Mouse (Mus musculus): ENCODE measurements around the gene Rab6b.
"Not testable (repeated sequence)": the region's sequence is repeated elsewhere in the genome, so short reads cannot be mapped to it uniquely, and the experiment has no call there.

Gene Rab6b

DNA sequence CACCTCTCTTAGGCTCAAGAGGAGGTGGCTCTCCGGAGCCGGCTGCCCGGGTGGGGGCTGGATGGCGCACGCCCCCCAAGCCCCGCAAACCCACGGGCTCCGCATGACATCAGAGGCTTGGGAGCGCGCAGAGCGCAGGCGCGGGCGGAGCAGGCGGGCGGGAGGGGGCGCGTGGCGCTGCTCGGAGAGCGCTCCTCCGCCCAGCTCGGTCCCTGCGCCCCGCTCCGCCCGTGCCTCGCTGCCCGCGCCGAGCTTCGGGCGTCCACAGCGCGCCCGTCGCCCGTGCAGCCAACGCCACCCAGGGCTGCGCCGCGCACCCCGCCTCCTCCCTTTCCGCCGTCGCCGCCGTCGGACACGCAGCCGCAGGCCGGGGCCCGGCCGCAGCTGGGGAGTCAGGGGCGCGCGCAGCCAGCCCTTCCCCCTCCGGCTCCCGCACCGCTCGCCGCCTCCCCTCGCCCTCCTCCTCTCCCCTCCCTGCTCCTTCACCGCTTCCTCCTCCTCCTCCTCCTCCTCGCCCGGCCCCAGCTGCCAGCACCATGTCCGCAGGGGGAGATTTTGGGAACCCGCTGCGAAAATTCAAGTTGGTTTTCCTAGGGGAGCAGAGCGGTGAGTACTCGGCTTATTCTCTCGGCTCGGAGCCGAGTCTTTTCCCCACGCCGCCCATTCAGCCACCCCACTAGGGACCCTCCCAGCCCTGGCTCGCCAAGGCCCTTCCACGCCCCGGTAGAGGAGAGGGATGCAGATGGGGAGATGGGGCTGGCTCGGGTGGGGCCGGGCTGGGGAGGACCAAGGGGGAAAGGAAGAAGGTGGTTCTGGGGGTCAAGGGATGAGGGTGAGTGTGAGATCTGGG is at the start of gene Rab6b:
Gene Rab6b, plus strand, starts transcription at position 167 of the 850 bp plus-strand sequence.
- DNase-seq = peak; percentile 88

- DNase-seq = no peak
Observed at GRCm38 (mm10) chr9:103063591-103063990, 48.0 kb upstream of the Rab6b start.

DNA sequence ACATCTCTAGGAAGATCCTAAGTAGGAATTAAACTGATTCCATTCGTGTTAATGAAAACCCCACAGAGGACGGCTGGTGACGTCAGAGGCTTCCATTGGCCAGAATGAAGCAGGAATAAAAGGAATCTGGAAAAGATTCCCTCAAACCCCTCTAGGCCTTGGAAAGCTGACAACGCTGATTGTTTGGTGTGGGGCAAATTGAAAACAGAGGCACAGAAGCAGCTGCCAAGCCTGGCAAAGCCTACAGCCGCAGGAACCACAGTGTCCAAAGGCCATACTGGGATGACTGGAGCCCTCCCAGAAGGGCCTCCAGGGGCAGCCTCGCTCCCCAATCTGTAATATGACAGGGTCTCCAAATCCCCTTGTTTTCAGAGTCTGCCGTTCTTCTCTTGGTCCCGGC is 44.7 kb upstream of the Rab6b start:
- no peak for DNase-seq

- DNase-seq = no peak
Observed at GRCm38 (mm10) chr9:103067651-103068050, 43.9 kb upstream of the Rab6b start.

GRCm38 (mm10) chr9:103068769-103069168 is 42.8 kb upstream of the Rab6b start:
- DNase-seq = no peak

- DNase-seq = no peak
Observed at GRCm38 (mm10) chr9:103071541-103072203, 39.9 kb upstream of the Rab6b start.

DNA sequence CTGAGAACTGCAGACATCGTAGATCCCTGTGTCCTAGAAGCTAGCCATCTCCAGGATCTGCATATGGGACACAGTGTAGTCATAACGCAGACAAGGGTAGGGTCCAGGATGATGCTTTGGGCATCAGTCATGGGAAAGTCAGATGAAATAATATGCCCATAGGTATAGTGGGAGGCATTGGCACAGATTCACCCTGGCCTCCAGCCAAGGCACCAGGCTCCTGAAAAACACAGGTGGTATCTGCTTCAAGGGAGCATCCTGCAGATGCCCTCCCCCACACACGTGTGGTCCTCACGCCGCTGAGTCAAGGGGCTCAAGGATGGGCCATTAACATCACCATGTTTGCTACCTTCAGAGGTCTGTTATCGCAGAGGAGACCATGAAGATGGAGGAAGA is 39.4 kb upstream of the Rab6b start:
- no peak for DNase-seq

- DNase-seq = no peak
Observed at GRCm38 (mm10) chr9:103072926-103073515, 38.6 kb upstream of the Rab6b start.

DNA sequence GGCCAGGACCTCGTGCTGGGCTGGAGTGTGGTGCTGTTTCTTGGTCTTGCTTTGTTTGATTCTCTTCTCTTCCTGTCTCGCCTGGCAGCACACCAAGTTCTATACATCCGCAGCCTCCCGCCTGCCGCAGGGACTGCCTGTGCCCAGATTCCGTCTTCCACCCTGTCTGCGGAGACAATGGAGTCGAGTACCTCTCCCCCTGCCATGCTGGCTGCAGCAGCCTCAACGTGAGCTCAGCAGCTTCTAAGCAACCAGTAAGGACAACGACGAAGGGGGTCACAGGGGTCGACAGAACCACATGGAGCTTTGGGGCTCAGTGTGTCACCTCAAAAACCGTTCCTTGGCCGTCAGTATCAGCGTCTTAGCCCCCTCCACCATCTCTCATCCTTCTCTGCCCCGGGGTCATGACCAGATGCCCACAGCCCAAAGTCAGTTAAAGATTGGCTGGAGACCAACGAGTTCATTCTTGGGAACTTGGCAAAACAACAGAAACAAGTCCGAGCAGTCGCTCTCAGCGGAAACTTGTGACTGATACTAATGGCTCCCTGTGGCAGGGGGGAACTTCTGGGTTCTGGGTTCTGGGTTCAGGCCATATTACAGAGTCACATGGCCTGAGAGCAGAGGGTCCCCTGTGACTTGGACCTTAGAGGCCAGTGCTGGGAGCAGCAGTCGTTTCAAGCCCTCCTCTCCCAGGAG is 34.6 kb upstream of the Rab6b start:
- no peak for DNase-seq

DNA sequence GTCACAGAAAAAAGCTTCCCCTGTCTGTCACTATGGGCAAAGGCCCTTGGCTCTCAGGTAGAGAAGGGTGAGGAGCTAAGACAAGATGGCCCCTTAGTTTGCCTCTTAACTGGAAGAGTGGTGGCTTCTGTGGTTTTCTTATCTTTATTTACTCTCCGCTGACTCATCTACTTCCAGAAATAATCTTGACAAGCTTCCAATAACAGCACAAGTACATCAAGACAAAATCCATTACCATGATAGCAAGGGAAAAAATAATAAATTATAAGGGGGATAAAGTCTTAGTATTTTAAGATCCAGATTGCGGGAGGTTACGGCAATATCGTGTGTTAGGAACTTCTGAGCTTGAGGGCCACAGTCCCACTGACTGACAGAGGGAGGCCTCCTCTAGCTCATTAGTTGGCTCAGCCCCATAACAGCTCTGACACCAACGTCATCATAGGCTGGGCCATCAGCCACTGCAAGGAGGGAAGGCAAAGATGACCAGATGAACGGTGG is 33.3 kb upstream of the Rab6b start:
- DNase-seq = no peak

GRCm38 (mm10) chr9:103080211-103080610 is 31.4 kb upstream of the Rab6b start:
- no peak for DNase-seq

- DNase-seq = no peak
Observed at GRCm38 (mm10) chr9:103082246-103082975, 29.2 kb upstream of the Rab6b start.

- no peak for DNase-seq
Observed at GRCm38 (mm10) chr9:103083405-103083804, 28.2 kb upstream of the Rab6b start.

DNA sequence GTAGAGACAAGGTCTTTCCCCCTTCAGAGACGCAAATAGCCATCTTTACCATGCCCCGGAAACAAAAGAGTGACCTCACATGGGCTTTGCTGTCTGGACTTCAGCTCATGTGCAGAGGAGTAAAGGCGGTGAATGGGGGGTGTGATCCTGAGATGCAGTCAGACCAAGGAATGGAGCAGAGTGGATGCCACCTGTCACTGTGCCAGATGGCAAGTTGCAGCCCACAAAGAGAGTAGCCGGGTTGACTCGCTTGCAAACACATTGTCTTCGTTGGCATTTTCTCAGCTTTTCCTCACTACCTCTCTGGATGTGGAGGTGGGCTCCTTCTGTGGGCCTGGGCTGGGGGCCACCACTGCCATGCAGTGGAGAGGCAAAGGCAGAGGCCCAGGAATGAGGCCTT is 24.9 kb upstream of the Rab6b start:
- DNase-seq = no peak

DNA sequence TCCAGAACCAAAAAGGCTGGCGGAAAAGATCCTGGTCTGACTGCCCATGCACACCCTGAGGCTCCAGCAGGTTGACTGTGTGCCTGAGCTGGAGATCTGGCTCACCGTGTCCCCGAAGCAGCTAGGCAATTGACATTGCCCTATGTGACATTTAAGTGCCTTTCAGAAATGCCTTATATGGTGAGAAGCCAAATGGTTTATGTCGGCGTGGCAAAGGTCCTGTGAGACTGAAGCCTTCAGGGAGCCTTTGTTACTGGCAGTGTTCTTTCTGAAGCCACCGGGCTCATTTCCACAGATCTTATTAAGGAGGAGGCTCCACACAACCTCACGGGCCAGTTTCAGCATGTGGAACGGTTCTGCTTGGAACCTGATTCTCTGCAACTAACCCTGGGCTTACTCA is 24.3 kb upstream of the Rab6b start:
- DNase-seq = no peak

- no peak for DNase-seq
Observed at GRCm38 (mm10) chr9:103088661-103089060, 22.9 kb upstream of the Rab6b start.

- no peak for DNase-seq
Observed at GRCm38 (mm10) chr9:103090116-103090875, 21.3 kb upstream of the Rab6b start.

DNA sequence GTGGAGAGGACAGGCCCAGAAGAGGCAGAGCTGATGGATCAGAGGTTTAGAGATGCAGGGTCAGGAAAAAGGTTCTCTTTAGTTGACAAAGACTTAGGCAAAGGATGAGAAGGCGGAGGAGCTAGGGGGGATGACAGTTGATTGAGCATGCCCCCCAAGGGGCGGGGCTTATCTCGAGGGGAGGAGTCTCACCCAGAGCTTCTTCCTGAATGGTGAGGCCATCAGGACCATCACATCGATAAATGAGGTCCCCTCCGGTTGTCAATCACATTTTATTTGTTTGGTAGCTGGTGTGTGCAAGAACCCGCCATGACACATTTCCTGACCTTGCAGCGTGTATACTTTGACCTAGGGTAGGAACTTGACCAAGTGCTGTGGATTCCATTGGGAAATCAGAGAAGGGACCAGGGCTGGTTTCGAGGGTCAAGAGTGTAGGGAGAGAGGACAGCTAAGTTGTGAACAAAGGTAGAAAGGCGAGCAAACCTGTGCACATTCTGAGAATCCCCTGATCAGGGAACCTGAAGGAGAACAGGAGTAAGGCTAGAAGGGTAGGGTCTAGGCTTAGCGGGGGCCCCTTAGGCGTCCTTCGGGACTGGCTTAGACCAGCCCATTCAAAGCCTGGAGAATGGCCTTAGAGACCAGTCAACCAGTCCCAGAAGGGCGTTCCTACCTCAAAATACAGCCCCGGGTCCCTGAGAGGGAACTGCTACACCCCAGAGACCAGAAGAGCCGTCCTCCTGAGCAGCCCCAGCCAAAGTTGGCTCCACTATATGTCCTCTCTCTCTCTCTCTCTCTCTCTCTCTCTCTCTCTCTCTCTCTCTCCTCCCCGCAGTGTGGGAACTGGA is 20.3 kb upstream of the Rab6b start:
- no peak for DNase-seq

- peak; percentile 80 for DNase-seq
Observed at GRCm38 (mm10) chr9:103092248-103092647, 19.3 kb upstream of the Rab6b start.

GRCm38 (mm10) chr9:103093681-103094080 is 17.9 kb upstream of the Rab6b start:
- DNase-seq = no peak

GRCm38 (mm10) chr9:103108341-103108798 is 3.2 kb upstream of the Rab6b start:
- not testable (repeated sequence) for DNase-seq
